Mouse (Mus musculus): ENCODE data around the gene Large1. TPM values are rescaled to one million over a fixed set of nuclear protein-coding genes. Genes with fewer than 3 reads are reported as not detected.

The Large1 gene
- total and polyA plus RNA-seq, 3 experiments, result not detected

GRCm38 (mm10) chr8:73104089-73104488, 249.3 kb downstream of the Large1 start:
- no peaks in the 10 kb centered on the region for H3K79me2 ChIP-seq (ENCODE audit: control insufficient read depth, insufficient read depth, low read length, poor library complexity)
- no peak for DNase-seq (ENCODE audit: low read depth, low spot score)
- TF ChIP-seq ZC3H11A (IDR thresholded peaks at IDR 0.05; ENCODE audit: low read depth, low read length), result no peak
- TF ChIP-seq NRF1 (IDR thresholded peaks at IDR 0.05; ENCODE audit: insufficient read depth, low read depth, low read length, poor library complexity, severe bottlenecking), result no peak
- no peak for TF ChIP-seq MAZ (IDR thresholded peaks at IDR 0.05; ENCODE audit: low read depth, low read length)
- no peak for TF ChIP-seq TAL1 (IDR thresholded peaks at IDR 0.05; ENCODE audit: low read length)
- no peak for TF ChIP-seq CHD1 (IDR thresholded peaks at IDR 0.05; ENCODE audit: low read depth, low read length)
- TF ChIP-seq TCF12 (IDR thresholded peaks at IDR 0.05; ENCODE audit: low read depth, low read length), result no peak
- TF ChIP-seq USF1 (IDR thresholded peaks at IDR 0.05; ENCODE audit: low read depth, low read length), result no peak
- TF ChIP-seq UBTF (IDR thresholded peaks at IDR 0.05; ENCODE audit: borderline replicate concordance, insufficient read depth, low read depth, low read length), result no peak
- TF ChIP-seq POLR2AphosphoS5 (IDR thresholded peaks at IDR 0.05; ENCODE audit: borderline replicate concordance, low read depth, low read length), result no peak
- no peak for TF ChIP-seq MYC (IDR thresholded peaks at IDR 0.05; ENCODE audit: low read depth, low read length)
- no peak for TF ChIP-seq ZKSCAN1 (IDR thresholded peaks at IDR 0.05; ENCODE audit: low read depth, low read length)
- TF ChIP-seq POLR2AphosphoS2 (IDR thresholded peaks at IDR 0.05; ENCODE audit: low read length), result no peak
- TF ChIP-seq POLR2A (IDR thresholded peaks at IDR 0.05; ENCODE audit: control insufficient read depth in 1 of 2, insufficient read depth in 1 of 2, low read depth in 1 of 2, low read length in 2 of 2, poor library complexity in 1 of 2), result no peak
- no peak for TF ChIP-seq ETS1 (IDR thresholded peaks at IDR 0.05; ENCODE audit: low read depth, low read length)
- TF ChIP-seq MEF2A (IDR thresholded peaks at IDR 0.05; ENCODE audit: extremely low read depth, insufficient replicate concordance, low read depth, low read length, poor library complexity, severe bottlenecking), result no peak
- no peak for TF ChIP-seq ELF1 (IDR thresholded peaks at IDR 0.05; ENCODE audit: low read depth, low read length)
- TF ChIP-seq RAD21 (IDR thresholded peaks at IDR 0.05; ENCODE audit: low read depth, low read length), result no peak

GRCm38 (mm10) chr8:73101069-73101468, 252.3 kb downstream of the Large1 start:
- Histone ChIP-seq H3K79me2 (ENCODE audit: control insufficient read depth, insufficient read depth, low read length, poor library complexity) (no peaks in the 10 kb centered on the region), H3K27me3 (ENCODE audit: control insufficient read depth in 1 of 2, insufficient read depth in 2 of 2, low read length in 2 of 2) (no peaks in the 10 kb centered on the region), H3K4me1 (ENCODE audit: control insufficient read depth in 1 of 2, insufficient read depth in 2 of 2, low read length in 2 of 2) (no peaks in the 10 kb centered on the region), H3K4me3 (ENCODE audit: control insufficient read depth in 1 of 2, insufficient read depth in 1 of 2, low read depth in 2 of 2, low read length in 2 of 2) (no peak overlapping the region), H3K27ac (ENCODE audit: control insufficient read depth, low read depth, low read length) (no peak overlapping the region), H3K9ac (ENCODE audit: control insufficient read depth, low read depth, low read length, poor library complexity, severe bottlenecking) (no peak overlapping the region), H3K36me3 (ENCODE audit: control insufficient read depth in 1 of 2, insufficient read depth in 2 of 2, low read length in 2 of 2) (no peaks in the 10 kb centered on the region), H3K9me3 (replicated peaks; ENCODE audit: insufficient read depth, low read length) (no peaks in the 10 kb centered on the region)
- DNase-seq (ENCODE audit: low read depth, low spot score), result no peak
- TF ChIP-seq E2F4 (IDR thresholded peaks at IDR 0.05; ENCODE audit: borderline replicate concordance, low read depth, low read length) (no peak), MXI1 (IDR thresholded peaks at IDR 0.05; ENCODE audit: low read depth, low read length) (no peak), HCFC1 (IDR thresholded peaks at IDR 0.05; ENCODE audit: low read depth, low read length) (no peak), ZMIZ1 (IDR thresholded peaks at IDR 0.05; ENCODE audit: low read depth, low read length) (no peak), MAX (IDR thresholded peaks at IDR 0.05; ENCODE audit: low read length) (no peak), USF2 (IDR thresholded peaks at IDR 0.05; ENCODE audit: borderline replicate concordance in 1 of 2, insufficient read depth in 1 of 2, low read depth in 1 of 2, low read length in 2 of 2) (no peak), CHD1 (IDR thresholded peaks at IDR 0.05; ENCODE audit: low read depth, low read length) (no peak), ZC3H11A (IDR thresholded peaks at IDR 0.05; ENCODE audit: low read depth, low read length) (no peak), USF1 (IDR thresholded peaks at IDR 0.05; ENCODE audit: low read depth, low read length) (no peak), CHD2 (IDR thresholded peaks at IDR 0.05; ENCODE audit: low read length) (no peak), JUND (IDR thresholded peaks at IDR 0.05; ENCODE audit: low read depth, low read length) (no peak), CTCF (IDR thresholded peaks at IDR 0.05 in 2 of 3, conservative IDR thresholded peaks at IDR 0.05 in 1 of 3; ENCODE audit: control insufficient read depth in 1 of 3, insufficient read depth in 1 of 3, low read depth in 2 of 3, low read length in 3 of 3, poor library complexity in 1 of 3, severe bottlenecking in 1 of 3) (no peak), SIN3A (IDR thresholded peaks at IDR 0.05; ENCODE audit: low read length) (no peak), GATA1 (IDR thresholded peaks at IDR 0.05; ENCODE audit: low read depth, low read length) (no peak), TAL1 (IDR thresholded peaks at IDR 0.05; ENCODE audit: low read length) (no peak), TBP (IDR thresholded peaks at IDR 0.05; ENCODE audit: low read depth, low read length) (no peak), ZNF384 (IDR thresholded peaks at IDR 0.05; ENCODE audit: low read depth, low read length) (no peak), UBTF (IDR thresholded peaks at IDR 0.05; ENCODE audit: borderline replicate concordance, insufficient read depth, low read depth, low read length) (no peak), ZKSCAN1 (IDR thresholded peaks at IDR 0.05; ENCODE audit: low read depth, low read length) (no peak), POLR2AphosphoS2 (IDR thresholded peaks at IDR 0.05; ENCODE audit: low read length) (no peak)

More at GRCm38 (mm10) chr8:73104089-73104488, 249.3 kb downstream of the Large1 start:
- H3K4me3 ChIP-seq (ENCODE audit: control insufficient read depth in 1 of 2, insufficient read depth in 1 of 2, low read depth in 2 of 2, low read length in 2 of 2), result no peak overlapping the region
- no peak overlapping the region for H3K9ac ChIP-seq (ENCODE audit: control insufficient read depth, low read depth, low read length, poor library complexity, severe bottlenecking)
- H3K27me3 ChIP-seq (ENCODE audit: control insufficient read depth in 1 of 2, insufficient read depth in 2 of 2, low read length in 2 of 2), result no peaks in the 10 kb centered on the region
- H3K9me3 ChIP-seq (replicated peaks; ENCODE audit: insufficient read depth, low read length), result no peaks in the 10 kb centered on the region
- no peak overlapping the region for H3K27ac ChIP-seq (ENCODE audit: control insufficient read depth, low read depth, low read length)
- H3K4me1 ChIP-seq (ENCODE audit: control insufficient read depth in 1 of 2, insufficient read depth in 2 of 2, low read length in 2 of 2), result no peaks in the 10 kb centered on the region
- H3K36me3 ChIP-seq (ENCODE audit: control insufficient read depth in 1 of 2, insufficient read depth in 2 of 2, low read length in 2 of 2), result no peaks in the 10 kb centered on the region

Measured in MEL (cell line).